Mouse (Mus musculus): ENCODE data around the gene Arid5b.

The Arid5b gene

DNA sequence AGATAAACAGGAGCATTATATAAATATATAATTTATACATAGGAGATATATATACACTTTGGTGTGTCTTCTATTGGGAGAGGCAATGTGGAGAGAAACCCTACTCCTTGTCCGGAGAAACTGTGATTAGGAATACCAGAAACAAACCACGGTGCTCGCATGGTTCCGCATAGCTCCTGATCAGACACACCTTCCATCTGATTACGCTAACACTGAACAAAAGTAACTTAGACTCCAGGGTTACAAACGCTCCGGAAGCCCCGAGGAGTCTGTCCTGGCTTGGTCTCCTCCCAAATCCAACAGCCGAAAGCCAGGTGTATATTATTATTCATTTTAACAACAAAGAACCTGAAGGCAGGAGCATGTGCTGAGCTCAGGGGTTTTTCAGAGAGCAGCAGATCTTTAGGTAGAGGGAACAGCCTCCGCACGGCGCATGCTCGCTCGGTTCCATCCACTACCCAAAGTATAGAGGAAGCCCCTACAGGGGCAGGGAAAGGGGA lies 41.5 kb downstream of the Arid5b start:
- no peak for DNase-seq (ENCODE audit: extremely low spot score)

DNA sequence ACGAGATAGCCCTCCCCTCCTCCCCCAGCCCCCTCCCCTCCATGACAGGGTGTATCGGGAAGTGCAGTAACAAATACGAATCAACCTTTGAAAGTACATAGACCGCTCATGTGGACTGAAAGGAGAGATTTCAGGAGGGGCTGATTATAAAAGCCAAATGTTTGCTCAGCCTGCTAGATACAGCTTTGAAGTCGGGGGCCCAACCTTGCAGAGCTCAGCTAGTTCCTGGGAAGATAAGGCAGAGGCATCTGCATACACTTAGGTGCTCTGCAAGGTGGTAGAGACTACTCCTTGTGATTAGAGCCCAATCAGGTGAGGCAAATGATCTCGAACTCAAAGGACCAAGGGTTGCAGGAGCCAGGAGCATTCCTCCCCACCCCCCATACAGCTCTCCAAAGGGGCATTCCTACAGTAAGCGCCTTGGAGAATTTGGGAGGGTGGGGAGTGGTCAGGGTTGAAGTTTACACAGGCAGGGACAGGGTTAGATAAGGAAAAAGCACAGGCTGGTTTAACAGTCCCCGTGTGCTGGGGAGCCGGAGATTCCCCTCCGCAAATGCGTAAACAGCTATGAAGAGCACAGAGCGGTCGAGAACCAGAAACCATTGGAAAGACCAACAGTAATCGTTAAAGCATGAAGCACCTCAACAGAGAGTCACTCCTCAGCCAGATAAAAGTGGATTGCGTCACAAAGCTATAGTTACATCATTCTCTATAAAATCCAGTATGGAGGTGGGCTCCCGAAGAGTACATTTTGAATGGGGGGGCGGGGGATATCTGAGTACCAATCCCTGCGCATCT lies 47.0 kb downstream of the Arid5b start:
- no peak for DNase-seq (ENCODE audit: extremely low spot score)

DNA sequence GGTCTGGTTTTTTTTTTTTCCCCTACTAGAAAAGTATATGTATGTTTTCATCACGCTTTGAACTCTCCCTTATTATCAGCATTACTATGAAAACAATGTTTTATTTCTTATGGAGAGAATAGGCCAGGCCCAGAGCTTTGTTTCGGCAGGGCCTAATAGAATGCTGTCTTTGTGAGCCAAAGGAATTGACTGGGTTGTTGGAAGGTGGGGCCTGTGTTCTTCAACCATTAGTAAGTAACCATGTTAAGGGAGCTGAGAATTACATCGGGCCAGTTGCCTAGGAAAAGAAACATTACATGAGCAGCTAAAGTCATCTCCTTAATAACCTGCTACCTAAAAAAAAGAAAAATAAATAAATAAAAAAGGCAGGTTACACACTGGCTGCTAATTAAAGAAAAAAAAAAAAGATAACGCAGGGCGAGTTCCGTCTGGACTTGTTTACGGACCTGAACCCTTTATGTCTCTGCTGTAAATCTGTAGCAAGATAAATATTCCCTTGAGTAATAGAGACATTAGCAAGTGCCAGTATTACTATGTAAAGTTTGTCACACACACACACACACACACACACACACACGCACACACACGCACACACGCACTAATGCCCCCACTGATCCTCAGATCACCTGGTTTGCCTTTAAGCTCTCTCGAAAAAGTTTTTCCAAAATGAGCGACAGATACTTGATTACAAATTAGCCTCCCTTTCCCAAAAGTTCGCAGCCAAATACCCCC lies 47.7 kb downstream of the Arid5b start:
- DNase-seq (ENCODE audit: extremely low spot score): no peak

DNA sequence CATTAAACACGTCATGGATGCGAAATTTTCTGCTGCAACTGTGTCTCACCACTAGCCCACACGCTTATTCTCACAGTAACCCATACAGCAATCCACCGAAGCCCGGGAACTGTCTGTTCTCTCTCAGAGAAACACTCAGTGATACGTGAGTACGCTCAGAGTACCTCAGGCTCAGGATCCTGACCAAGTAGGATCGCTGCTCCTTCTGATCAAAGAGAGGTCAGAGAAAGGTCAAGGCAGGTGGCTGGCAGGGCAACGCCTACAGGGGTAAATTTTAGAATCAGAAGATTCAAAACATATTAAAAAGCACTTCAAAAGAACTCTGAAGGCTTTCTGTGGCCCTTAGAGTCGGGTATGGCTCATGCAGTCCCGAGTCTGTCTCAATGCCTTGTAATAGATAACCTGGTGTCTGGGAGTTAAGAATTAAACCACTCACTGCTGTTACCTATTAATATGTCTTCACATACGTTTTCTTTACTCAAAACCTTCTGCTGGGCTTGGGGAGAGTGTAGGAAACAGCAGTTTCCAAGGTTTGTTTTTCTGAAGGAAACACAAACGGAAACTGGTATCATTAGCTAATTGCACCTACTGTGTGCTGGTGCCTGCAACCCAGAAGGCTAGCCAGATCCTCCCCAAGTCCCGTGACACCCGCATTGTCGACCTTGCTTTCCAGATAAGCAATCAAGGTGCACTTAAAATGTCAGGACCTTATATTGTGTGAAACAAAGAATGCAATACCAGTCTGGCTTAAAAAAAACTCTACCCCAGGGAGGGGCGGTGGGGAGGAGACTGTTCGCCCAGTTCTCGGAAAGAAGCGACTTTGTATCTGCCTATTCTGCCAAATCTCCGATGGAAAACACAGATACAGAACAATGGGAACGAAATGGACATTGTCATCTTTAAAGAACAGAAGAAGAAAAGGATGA lies 48.6 kb downstream of the Arid5b start:
- no peak for DNase-seq (ENCODE audit: extremely low spot score)

DNA sequence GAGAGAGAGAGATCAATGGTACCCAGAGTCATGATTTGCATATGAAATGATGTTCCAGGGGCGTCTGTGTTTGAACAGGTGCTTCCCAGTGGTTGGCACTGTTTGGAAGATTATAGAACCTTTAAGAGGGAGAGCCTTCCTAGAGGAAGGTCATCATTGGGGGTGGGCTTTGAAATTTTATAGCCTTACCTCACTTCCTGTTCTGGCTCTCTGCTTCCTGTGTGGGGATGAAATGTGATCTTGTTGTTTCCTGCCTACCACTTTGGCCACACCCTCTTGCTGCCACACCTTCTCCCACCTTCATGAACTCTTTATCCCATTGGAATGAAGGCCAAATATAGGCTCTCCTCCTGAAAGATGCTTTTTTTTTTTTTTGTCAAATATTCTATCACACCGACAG lies 55.9 kb downstream of the Arid5b start:
- no peak for DNase-seq (ENCODE audit: extremely low spot score)

DNA sequence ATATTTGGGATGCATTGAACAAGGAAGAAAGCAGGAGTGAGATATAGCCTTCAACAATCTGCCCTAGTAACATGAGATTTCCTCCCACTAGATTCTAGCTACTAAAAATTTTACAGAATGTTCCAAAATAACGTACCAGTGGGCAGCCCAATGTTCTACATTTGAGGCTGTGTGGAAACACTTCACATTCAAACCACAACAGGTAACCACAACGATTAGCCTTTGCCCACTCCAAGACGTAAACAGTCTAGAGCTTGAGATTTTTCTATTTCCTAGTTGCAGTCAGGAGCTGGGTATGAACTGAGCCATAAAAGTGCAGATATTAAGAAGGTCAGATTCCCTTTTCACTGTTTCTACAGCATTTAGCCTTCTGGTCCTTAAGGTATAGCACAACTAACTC lies 56.5 kb downstream of the Arid5b start:
- DNase-seq (ENCODE audit: extremely low spot score): no peak

DNA sequence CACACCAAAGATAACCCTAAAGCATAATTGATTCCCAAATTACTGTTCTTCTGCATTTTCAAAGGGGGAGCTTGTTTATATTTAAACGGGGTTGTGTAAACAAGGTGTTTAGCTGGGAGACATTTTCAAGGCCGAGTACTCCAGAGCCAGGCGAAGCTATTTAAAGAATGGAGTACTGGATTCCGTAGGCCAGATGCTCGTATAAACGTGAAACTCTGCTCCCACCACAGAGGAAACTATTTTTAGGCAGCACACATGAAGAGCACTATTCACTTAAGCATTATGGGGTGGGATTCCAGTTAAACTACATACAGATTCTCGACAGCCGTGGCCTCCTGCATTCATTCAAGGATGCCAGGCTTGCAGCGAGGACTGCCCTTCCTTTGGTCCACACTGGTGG lies 59.2 kb downstream of the Arid5b start:
- no peak for DNase-seq (ENCODE audit: extremely low spot score)

DNA sequence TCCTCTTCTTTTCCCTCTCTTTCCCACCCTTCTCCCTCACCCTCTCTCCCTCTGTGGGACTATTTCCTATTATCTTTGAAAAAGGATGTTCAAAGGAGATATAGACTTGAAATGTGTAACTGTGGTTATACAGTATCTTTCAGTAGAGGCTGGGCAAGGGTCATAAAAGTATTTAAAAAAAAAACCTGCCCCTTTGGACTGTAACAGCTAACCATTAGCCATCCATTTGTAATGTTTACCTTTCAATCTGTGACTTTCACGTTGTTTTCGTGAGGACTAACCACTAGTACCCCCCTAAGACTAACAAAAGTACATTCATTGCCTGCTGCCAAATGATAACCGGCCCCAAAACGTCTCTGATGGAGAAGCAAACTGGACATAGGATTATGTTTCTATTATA lies 59.9 kb downstream of the Arid5b start:
- DNase-seq (ENCODE audit: extremely low spot score): no peak

DNA sequence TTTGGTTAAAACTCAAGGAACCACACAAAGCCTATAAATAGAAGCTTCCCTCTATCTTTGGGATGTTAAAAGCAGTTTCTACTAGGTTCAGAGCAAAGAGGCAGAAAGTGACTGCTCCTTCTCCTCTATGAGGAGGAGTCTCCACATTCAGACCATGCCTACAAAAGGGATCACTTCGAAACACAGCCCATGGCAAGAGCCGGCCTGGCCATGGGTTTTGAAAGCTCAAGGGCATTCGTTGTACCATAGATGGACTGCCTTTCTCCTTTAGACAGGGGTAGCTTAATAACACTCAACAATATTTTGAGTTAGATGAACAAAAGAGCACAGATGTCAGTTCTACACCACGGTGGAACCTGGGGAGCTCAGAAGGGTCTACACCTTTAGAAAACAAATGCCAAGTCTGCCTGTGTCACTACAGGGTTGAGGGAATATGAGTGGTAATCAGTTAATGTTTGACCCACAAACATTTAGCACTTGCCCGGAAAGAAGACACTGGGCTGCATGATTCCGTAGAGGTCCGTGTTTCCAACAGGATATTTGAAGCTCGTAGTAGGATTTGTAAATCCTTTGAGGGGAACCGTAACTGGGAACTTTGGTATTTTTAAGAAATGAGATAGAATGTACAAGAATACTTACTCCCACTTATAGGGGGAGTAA lies 63.6 kb downstream of the Arid5b start:
- no peak for DNase-seq (ENCODE audit: extremely low spot score)

DNA sequence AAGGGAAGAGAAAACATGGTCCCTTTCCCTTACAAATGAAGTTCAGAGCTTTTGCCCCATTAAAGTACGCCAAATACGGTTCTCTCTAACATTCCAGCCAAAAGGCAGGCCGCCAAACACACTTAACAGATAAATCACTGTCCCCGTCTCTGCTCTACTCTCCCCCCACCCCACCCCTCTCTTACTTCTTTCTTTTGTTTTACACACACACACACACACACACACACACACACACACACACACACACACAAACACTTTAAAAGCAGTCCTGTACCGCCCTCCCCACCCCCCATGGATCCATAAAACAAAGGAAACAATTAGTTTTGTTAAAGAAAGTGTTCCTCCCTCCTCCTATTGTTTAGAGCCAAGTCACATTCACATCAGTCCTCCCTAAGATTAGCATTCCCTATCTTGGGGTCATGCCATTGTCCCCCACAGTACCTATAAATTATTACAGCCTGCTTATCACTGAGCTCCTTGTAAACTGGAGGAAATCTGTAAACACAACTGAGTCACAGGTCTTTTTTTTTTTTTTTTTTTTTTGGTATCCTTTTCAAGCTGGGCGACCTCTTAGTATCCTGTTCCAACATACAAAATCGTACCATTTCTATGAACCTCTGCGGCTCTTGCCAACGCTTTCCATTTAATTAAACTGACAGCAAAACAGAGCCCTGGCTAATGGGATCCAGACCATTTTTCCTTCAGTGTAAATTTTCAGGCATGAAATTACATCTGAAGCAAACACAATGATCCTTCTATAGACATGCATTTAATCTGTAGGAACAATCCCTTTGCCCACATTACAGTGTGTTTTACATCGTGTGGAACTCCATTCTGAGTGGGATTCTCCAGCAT lies 66.3 kb downstream of the Arid5b start:
- no peak for DNase-seq (ENCODE audit: extremely low spot score)

DNA sequence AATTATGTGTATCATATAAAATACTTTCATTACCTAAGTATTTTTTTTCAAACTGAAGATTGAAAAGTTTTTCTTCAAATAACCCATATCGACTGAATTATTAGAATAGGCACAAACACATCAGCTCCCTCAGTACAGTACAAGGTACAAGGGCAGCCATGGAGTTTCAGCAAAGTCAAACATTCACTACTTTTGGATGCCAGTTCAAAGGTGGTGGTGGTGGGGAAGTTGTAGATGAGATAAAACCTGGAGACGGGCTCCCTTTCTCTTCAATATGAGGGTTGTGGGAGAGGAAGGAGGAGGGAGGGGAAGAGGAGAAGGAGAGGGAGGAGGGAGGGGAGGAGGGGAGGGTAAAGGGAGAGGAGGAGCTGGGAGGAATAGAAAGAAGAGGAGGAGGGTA lies 67.0 kb downstream of the Arid5b start:
- DNase-seq (ENCODE audit: extremely low spot score): no peak

DNA sequence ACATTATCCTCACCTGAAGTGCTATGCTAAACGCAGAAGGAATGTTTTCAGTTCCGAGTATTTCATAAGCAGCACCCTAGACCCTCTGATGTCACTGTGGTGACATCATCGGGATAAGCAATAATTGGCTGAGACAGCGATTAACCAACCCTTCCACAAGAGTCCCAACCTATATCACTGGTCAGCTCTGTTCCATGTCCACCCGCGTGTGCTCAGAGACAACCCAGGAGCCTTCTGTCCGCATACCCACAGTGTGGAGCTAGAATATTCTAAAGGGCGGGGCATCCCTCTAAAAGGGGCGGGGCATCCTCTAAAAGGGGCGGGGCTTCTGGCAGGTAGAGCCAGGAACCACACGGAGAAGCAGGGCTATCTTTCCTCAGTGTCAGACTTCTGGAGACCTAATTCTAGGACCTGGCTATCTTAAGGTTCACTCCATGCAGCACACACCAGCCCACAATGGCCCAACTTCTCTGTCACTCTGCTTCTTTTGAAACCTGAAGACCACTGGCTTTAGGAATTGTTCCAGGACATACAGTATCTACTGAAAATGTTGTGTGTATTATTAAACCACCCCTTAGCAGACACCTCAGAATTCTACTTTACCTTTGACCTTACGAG lies 68.4 kb downstream of the Arid5b start:
- no peak for DNase-seq (ENCODE audit: extremely low spot score)

DNA sequence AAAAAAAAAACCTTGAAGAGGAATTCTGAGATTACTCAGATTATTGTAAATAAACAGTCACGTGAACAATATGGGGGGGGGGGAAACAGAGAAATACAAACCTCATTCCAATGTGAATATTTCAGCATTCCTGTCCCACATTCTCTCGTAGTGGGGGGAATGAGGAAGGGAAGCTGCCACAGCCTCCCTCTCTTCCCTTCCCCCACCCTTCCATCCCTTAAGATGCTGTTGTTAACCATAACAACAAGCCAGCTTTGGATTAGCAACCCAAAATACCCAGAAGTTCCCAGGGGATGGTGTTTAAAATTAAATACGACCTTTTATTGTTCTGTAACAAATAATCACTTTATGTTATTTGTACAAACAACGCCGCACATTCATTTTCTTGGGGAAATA lies 69.9 kb downstream of the Arid5b start:
- DNase-seq (ENCODE audit: extremely low spot score): no peak

DNA sequence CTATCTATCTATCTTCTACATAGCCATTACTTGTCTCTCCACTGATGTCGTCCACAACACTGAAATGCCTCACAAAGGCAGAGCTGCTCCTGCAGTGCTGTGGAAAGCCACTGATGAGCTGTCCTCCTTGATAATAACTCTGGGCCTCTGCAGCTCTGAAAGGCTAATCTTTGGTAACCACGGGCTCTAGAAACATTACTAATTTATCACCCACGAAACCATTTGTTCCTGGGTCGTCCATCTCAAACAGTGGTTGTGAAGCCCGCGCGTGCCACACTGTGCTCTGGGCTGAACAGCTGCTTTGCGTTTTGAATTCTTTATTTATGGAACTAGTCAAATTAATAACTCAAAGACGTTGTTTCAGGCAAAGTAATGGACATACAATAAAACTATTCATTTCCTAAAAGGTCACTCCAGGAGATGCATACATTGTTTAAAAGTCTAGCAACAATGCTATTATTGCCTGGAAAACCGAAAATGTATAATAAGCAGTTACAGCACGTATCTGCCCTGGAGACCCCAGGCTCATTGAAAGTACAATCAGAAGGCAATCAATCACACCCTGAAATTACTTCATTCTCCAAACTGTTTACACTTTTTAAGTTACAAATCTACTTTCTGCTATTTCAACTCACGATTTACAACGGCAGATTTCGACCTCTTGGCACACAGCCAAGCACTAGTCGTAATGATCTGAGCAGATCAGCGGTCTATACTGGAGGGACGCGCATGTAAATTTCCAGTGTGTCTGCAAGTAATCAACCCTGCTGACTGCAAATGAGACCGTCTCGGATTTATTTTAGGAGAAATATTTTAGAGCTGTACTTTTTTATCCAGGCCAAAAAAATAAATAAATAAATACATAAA lies 70.5 kb downstream of the Arid5b start:
- no peak for DNase-seq (ENCODE audit: extremely low spot score)

DNA sequence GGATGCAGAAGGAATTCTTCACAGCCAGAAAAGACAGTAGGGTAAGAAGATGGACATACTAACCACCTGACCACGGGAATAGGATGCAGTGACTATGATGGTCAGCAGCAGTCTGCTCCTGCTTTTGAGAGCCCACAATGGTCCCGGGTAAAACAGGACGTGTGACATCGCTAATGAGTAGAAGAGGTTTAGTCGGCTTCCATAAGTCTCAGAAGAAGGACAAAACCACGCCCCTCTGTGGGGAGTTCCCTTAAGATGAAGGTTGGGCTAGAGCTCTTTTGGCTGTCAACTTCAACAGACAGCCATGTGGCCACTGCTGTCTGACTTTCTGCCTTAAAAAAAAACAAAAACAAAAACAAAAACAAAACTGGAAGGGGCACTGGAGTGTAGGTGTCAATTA lies 74.1 kb downstream of the Arid5b start:
- DNase-seq (ENCODE audit: extremely low spot score): no peak

DNA sequence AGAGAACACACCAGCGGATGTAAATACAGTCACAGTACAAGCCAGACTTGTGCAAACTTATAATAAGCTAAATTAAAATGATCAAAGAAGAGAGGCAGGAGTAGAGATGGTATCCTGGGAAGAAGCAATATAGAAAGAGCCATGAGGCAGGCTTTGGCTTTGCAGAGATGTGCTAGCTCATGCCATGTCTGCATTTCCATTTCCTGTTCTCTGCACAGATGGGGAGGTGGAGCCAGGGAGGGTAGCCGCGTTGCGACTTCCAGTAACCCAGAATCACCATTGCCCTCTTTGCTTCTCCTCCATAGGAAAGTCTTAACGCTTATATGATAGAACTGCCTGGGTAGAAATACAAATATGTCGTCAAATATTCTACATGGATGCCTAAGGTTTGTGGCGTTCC lies 74.7 kb downstream of the Arid5b start:
- DNase-seq (ENCODE audit: extremely low spot score): no peak

DNA sequence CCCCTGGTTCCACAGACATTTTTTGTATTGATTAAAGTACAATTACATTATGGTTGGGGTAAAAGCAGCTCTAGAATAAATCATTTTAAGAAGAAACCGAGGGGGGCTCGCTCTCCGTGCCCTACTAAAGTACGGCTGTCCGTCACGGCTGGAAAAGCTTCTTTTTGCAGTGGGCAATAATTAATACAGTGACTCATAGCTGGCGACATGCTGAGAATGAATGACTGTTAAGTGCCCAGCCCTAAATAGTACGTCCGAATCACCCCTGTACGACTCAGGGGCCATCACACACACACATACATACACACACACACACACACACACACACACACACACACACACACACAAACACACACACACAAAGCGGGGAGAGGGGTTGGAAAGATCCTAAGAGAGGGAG lies 75.2 kb downstream of the Arid5b start:
- no peak for DNase-seq (ENCODE audit: extremely low spot score)

DNA sequence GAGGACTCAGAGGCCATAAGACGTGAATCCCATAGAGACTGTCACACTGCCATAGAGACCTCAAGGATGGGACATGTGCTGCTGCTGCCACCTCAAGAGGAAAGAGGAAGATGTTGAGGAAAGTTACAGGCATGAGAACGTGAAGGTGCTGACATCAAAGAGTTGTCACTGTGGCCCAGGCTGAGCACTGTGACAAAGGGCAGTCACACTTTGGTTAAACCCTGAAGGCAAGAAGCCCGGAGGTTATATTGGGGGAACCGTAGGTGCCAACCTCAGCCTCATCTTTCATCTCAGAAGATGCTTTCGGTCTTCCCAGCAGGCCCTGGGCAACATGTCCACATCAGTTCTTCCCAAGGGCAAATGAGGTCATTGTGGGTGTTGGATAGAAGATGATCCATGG lies 79.1 kb downstream of the Arid5b start:
- no peak for DNase-seq (ENCODE audit: extremely low spot score)

DNA sequence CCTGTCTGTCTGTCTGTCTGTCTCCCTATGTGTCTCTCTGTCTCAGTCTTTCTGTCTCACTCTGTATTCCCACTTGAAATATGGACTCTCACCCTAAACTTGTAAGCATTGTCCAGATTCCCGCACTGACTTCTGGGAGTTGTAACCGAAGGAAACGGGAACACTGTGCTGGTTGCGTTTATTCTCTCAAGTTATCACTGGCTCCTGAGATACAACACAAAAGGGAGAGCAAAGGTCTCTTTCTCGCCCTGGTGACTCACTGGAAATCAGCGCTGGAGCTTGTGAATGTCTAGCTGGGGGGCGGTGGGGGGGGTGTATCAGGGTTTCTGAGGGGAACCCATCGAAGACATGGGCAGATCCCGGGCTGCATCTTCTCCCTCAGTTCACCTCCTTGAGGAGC lies 82.2 kb downstream of the Arid5b start:
- DNase-seq (ENCODE audit: extremely low spot score): no peak
